Mouse (Mus musculus) stomach, embryonic 16.5 days (tissue): ENCODE data around the gene Nkx2-3. TPM values are rescaled to one million over a fixed set of nuclear protein-coding genes. Genes with fewer than 3 reads are reported as not detected.

Experiments
- ATAC-seq: fragments of 200-750 bp; cut with Nextera tagmentation; 2 replicates; pipeline ENCODE4 v1.8.0; 2017; ENCODE audit warnings: moderate number of reproducible peaks, moderate TSS enrichment; ENCODE audit not compliant: insufficient read depth, low FRiP score
- H3K27ac ChIP-seq: fragments of 300-500 bp; sonication (generic); 2 replicates; pipeline ENCODE4 v1.5.1; 2014; ENCODE audit warnings: low read length
- H3K27me3 ChIP-seq: fragments of 300-500 bp; sonication (generic); 2 replicates; pipeline ENCODE4 v1.6.1; 2014; ENCODE audit warnings: low read length, control low read depth, mixed read lengths; ENCODE audit not compliant: control insufficient read depth, insufficient read depth
- H3K36me3 ChIP-seq: fragments of 300-500 bp; sonication (generic); 2 replicates; pipeline ENCODE4 v1.6.1; 2014; ENCODE audit warnings: low read length; ENCODE audit not compliant: control insufficient read depth, insufficient read depth
- H3K4me1 ChIP-seq: fragments of 300-500 bp; sonication (generic); 2 replicates; pipeline ENCODE4 v1.6.1; 2014; ENCODE audit warnings: low read length, control low read depth, mixed read lengths; ENCODE audit not compliant: control insufficient read depth, insufficient read depth
- H3K4me2 ChIP-seq: fragments of 300-500 bp; sonication (generic); 2 replicates; pipeline ENCODE4 v1.6.1; 2014; ENCODE audit warnings: low read depth, low read length, mixed read lengths
- H3K4me3 ChIP-seq: fragments of 300-500 bp; sonication (generic); replicated peaks from 2 replicates; pipeline ENCODE4 v1.5.1; 2014; ENCODE audit warnings: mild to moderate bottlenecking, low read length
- H3K9ac ChIP-seq: fragments of 300-500 bp; sonication (generic); 2 replicates; pipeline ENCODE4 v1.6.1; 2014; ENCODE audit warnings: low read length
- H3K9me3 ChIP-seq: fragments of 300-500 bp; sonication (generic); replicated peaks from 2 replicates; pipeline ENCODE4 v1.6.1; 2016; ENCODE audit warnings: low read length, control low read depth; ENCODE audit not compliant: control insufficient read depth
- WGBS: fragments of 180-500 bp; shearing (Covaris S2); extraction: QIAGEN DNeasy Blood & Tissue Kit; methylation state at CpG from one replicate; pipeline ENCODE4 v1.1.7; 2014; 5-methylcytosine and 5-hydroxymethylcytosine counted together
- polyA plus RNA-seq: library from polyadenylated mRNA; unstranded; fragments of >200 nt; fragmentation: Nextera tagmentation; extraction: Ambion mirVana; gene quantifications from 2 replicates; pipeline ENCODE4 v1.2.1, GENCODE M21; 2015

Gene Nkx2-3
- 7.2 and 11.1 TPM in 2 replicates for polyA plus RNA-seq

DNA sequence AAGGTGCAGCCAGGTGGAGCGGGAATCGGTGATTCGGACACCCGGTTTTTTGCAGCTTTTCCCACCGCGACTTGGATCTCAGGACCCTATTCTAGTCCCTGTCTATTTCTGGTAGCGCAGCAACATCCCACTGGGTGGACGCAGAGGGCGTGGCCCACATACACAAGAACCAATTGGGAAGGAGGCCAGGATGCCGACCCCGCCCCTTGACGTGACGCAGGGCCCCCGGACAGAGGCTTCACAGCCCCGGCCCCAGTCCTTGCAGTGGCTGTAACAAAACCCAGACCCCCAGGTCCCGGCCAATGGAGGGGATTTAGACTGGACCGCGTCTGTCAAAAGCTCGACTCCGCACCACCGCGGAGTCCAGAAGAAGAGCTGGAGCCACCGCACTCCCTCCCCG lies at the start of gene Nkx2-3:
Gene Nkx2-3 (plus strand): TSS at position 275 of the 400 bp plus-strand sequence.
- no peaks in the 10 kb centered on the region for H3K36me3 ChIP-seq
- H3K4me2 ChIP-seq, result peak within 1 kb of the TSS; percentile 17; the same call in 1 of the 2 replicates
- H3K4me3 ChIP-seq, result peak within 1 kb of the TSS; percentile 38
- under 1% methylated on average over 24 of the region's 24 CpGs for whole genome bisulfite sequencing
- H3K27ac ChIP-seq, result no peak within 1 kb of the TSS
- no peaks in the 10 kb centered on the region for H3K9me3 ChIP-seq
- H3K27me3 ChIP-seq, result peaks cover 80% of the 10 kb centered on the region
- ATAC-seq, result peak; percentile 76
- peak within 1 kb of the TSS; percentile 35 for H3K9ac ChIP-seq
- peaks cover 12% of the 10 kb centered on the region for H3K4me1 ChIP-seq

DNA sequence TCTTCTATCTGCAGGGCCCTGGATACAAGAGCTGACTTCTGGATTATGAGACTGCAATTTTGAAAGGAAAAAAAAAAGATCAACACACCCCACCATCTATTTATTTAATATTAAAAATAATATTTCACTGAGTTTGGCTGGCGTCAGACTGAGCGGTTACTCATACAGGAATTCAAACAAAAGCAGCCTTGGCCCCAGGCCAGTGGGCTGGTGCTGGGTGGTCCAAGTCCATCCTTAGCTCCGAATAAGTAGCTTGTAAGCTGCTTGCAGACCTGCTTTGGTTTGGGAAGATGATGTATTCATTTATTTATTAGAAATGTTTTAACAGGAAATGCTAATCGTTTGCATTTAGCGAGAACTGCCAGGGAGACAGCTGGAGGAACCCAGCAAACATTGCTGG lies 49.0 kb upstream of the Nkx2-3 start:
- H3K9me3 ChIP-seq, result no peaks in the 10 kb centered on the region
- no peaks in the 10 kb centered on the region for H3K36me3 ChIP-seq
- no peak overlapping the region for H3K9ac ChIP-seq
- 0 out of 2 replicates have a peak, but pooled peaks cover 4% of the 10 kb centered on the region for H3K27me3 ChIP-seq
- no peak overlapping the region for H3K4me2 ChIP-seq
- H3K27ac ChIP-seq, result peak overlapping the region; percentile 34; the same call in 1 of the 2 replicates
- 23% methylated on average over 5 of the region's 5 CpGs for WGBS
- ATAC-seq, result no peak
- peaks cover 10% of the 10 kb centered on the region for H3K4me1 ChIP-seq
- no peak overlapping the region for H3K4me3 ChIP-seq

DNA sequence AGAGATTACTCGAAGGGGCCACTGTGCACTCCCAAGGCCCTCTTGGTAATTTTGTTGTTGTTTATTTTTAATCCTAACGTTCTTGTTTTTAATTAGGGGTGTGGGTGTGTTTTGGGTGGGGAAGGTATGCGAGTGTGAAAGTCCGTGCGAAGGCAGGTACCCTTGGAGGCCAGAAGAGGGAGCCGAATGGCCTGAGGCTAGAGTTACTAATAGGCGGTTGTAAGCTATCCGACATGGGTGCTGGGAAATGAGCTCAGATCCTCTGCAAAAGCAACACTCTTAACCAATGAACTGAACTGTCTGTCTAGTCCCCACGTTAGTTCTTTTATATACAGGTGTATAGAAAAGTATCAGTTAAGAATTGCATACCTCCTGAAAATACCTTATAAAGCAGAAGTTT lies 43.8 kb upstream of the Nkx2-3 start:
- Histone ChIP-seq H3K4me1 (peaks cover 11% of the 10 kb centered on the region), H3K36me3 (no peaks in the 10 kb centered on the region), H3K27ac (no peak overlapping the region), H3K9ac (no peak overlapping the region), H3K4me2 (no peak overlapping the region), H3K9me3 (no peaks in the 10 kb centered on the region), H3K4me3 (no peak overlapping the region), H3K27me3 (peaks cover 38% of the 10 kb centered on the region)
- ATAC-seq, result no peak
- WGBS, result 57% methylated on average over 9 of the region's 9 CpGs

DNA sequence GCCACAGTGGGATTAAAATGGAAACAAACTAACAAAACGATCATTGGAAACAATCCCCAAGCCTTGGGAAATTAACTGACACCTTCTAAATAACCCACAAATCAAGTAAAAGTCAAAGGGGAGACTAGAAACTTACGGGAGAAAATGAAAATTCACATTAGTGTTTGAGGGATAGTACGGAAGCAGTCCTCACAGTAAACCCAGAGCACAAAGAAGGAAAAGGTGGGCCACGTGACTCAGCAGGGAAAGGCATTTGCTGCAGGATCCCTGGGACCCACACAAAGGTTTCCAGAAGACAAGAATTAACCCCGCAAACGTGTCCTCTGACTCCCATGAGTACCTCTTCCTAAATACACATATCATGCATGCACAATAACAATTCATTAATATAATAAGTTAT lies 43.0 kb upstream of the Nkx2-3 start:
- H3K4me1 ChIP-seq, result 0 out of 2 replicates have a peak, but pooled peaks cover 3% of the 10 kb centered on the region
- peaks cover 44% of the 10 kb centered on the region for H3K27me3 ChIP-seq
- WGBS, result 58% methylated on average over 6 of the region's 6 CpGs
- ATAC-seq, result no peak
- H3K4me2 ChIP-seq, result no peak overlapping the region
- no peak overlapping the region for H3K9ac ChIP-seq
- H3K4me3 ChIP-seq, result no peak overlapping the region
- H3K27ac ChIP-seq, result no peak overlapping the region
- no peaks in the 10 kb centered on the region for H3K36me3 ChIP-seq
- no peaks in the 10 kb centered on the region for H3K9me3 ChIP-seq

DNA sequence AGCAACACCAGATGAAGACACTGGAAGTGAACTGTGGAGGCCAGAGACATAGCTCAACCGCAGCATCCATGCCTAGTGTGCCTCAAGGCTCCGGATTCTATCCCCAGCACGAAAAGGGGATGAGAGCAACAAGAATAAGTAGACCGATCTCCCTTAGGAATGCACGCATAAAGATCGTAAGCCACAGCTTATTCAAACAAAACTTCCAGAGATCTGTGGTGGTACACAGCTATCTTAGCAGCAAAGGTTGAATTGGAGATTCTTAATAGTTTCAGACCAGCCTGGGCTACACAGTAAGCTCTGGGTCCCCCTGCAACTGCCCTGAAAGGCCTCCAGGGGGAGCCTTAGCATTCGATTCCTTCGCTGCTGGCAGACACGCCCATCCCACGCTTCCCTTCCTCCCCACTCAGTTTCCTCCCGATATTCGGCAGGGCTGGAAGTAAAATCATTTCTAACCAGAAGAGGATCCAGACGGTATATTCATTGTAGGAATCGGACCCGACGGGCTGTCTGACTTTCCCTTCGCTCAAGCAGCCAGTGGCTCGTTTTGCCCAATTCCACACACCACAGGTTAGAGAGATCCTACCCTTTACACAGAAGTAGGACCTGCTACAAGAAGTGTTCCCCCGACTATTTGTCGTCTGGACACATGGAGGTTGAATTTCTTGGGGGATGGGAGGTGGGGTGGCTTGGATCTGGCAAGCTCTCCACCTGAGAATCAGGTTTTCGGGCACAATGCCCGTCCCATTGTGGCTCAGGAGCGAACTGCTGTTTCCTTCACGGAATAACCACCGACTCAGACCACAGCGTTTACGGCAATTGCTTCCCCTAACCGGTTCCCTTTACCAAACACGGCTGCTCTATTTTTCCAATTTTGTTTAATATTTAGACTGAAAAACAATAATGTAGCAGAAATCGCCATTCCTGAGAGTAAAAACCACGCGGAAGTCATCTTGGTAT lies 41.0 kb upstream of the Nkx2-3 start:
- 0 out of 2 replicates have a peak overlapping the region, but pooled peaks have one; percentile 21 for H3K27ac ChIP-seq
- 13% methylated on average over 32 of the region's 32 CpGs for WGBS

DNA sequence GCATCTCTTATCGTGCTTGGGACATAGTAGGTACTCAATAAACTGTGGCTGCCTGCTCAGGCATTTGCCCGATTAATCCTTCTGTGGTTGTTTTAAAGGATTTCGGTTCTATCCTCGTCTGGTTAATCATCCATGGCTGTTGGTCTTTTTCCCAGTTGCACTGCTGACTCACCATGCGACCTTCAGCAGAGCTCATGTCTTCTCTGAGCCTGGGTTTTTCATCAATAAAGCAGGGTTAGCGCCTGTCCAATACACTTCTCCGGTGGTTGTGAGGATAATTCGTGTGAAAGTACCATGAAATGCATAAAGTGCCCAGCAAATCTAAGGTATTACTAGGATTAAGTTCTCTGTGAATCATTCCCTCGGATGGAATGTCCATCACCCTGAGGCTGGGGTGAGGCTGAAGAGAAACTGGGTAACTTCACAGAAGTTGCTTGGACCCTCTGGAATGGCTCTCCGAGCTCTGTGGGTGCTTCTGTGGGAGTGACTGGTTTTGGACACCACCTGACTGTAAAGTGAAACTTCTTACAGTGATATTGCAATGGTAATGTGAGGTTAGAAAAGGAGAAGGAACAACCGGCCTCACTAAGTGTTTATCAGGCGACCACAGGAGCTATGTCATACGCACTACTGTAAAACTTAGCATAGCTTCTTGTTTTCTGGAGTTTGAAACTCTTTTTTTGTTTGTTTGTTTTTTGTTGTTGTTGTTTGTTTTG lies 32.9 kb upstream of the Nkx2-3 start:
- WGBS, result 75% methylated on average over 13 of the region's 13 CpGs
- Histone ChIP-seq H3K27ac (no peak overlapping the region), H3K4me2 (no peak overlapping the region), H3K9ac (no peak overlapping the region), H3K4me3 (no peak overlapping the region), H3K36me3 (no peaks in the 10 kb centered on the region), H3K27me3 (peaks cover 36% of the 10 kb centered on the region), H3K9me3 (no peaks in the 10 kb centered on the region), H3K4me1 (no peaks in the 10 kb centered on the region)
- no peak for ATAC-seq

More for the DNA sequence above, 41.0 kb upstream of the Nkx2-3 start:
- Histone ChIP-seq H3K9me3 (no peaks in the 10 kb centered on the region), H3K9ac (peak overlapping the region; percentile 54), H3K4me1 (0 out of 2 replicates have a peak, but pooled peaks cover 3% of the 10 kb centered on the region), H3K36me3 (no peaks in the 10 kb centered on the region), H3K4me3 (peak overlapping the region; percentile 45), H3K27me3 (peaks cover 54% of the 10 kb centered on the region), H3K4me2 (peak overlapping the region; percentile 70)
- peak; percentile 73; the same call in 1 of the 2 replicates for ATAC-seq

DNA sequence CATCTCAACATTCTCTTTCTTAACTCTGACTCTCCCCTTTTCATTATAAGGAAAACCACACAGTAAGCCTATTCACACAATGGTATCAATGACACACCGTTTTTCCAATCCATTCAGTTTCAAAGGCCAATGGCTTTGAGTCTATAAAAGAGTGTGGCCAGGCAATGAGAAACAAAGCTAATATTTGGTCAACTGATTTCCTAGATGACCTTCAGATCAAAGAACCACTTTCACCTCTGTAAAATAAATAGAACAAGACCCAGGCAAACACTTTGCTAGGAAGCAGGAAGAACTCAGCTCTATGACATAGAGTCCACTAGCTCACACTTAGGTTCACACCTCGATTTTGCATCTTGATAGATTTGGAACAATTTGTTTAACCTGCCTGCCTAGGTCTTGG lies 30.9 kb upstream of the Nkx2-3 start:
- 0 out of 2 replicates have a peak, but pooled peaks cover 4% of the 10 kb centered on the region for H3K4me1 ChIP-seq
- H3K36me3 ChIP-seq, result no peaks in the 10 kb centered on the region
- no peak overlapping the region for H3K9ac ChIP-seq
- no peak overlapping the region for H3K27ac ChIP-seq
- H3K9me3 ChIP-seq, result no peaks in the 10 kb centered on the region
- no peak overlapping the region for H3K4me3 ChIP-seq
- H3K27me3 ChIP-seq, result peaks cover 38% of the 10 kb centered on the region
- ATAC-seq, result no peak
- H3K4me2 ChIP-seq, result no peak overlapping the region
- 46% methylated on average over 2 of the region's 2 CpGs for WGBS

DNA sequence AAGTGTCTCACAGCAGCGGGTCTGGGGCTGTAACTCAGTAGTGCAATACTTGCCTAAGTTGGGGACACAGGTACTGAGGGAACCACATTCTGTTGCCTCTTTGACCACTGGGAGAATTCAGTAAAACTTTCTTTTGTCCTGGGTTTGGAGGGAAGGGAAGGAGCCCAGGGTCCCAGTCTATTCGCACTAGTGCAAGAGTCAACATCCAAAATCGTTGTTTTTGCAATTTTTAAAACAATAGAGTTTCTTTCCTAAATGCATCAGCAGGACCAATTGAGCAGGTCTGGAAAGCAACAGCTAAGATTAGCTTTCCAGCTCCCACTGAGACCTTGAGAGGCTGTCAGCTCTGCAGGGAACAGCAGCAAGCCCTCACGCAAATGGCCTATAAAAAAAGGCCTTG lies 28.9 kb upstream of the Nkx2-3 start:
- Histone ChIP-seq H3K4me3 (no peak overlapping the region), H3K36me3 (no peaks in the 10 kb centered on the region), H3K4me2 (no peak overlapping the region), H3K9ac (no peak overlapping the region), H3K4me1 (0 out of 2 replicates have a peak, but pooled peaks cover 4% of the 10 kb centered on the region), H3K27me3 (peaks cover 44% of the 10 kb centered on the region), H3K9me3 (no peaks in the 10 kb centered on the region), H3K27ac (no peak overlapping the region)
- WGBS, result 31% methylated on average over 4 of the region's 4 CpGs
- no peak for ATAC-seq
